Mouse (Mus musculus) erythroblast, embryonic 14.5 days (primary cell): ENCODE results near the gene Sclt1.

ENCODE experiments used
- GATA1 ChIP-seq: IDR thresholded peaks from 2 replicates; pipeline ENCODE4 v1.6.1; 2012; ENCODE audit warnings: low read length, inconsistent platforms, mixed read lengths
- TAL1 ChIP-seq: IDR thresholded peaks from 3 replicates; pipeline ENCODE4 v1.6.1; 2012; ENCODE audit warnings: low read length, inconsistent platforms, mixed read lengths

GRCm38 (mm10) chr3:41594097-41594879 lies 148.0 kb downstream of the Sclt1 start:
- TF ChIP-seq GATA1 (no peak), TAL1 (no peak)
